Mouse (Mus musculus): ENCODE measurements around the gene Rnf220.

GRCm38 (mm10) chr4:117485045-117485780 is 11.6 kb downstream of the Rnf220 start:
- no peak for TF ChIP-seq POLR2A (IDR thresholded peaks at IDR 0.05; ENCODE audit: low read depth, low read length)
- no peak for TF ChIP-seq CTCF (IDR thresholded peaks at IDR 0.05; ENCODE audit: borderline replicate concordance, insufficient read depth, low read length)

Measured in embryonic fibroblast, embryonic 13.5 days (primary cell).